Mouse (Mus musculus) bone marrow, adult 2 months (tissue): ENCODE measurements around the gene Gapt.

Experiments
- CTCF ChIP-seq: fragments of 200-500 bp; IDR thresholded peaks from 2 replicates; pipeline ENCODE4 v1.5.1; 2011; ENCODE audit warnings: low read length, control low read depth; ENCODE audit not compliant: control insufficient read depth, insufficient read depth
- POLR2A ChIP-seq: fragments of 200-500 bp; IDR thresholded peaks from 2 replicates; pipeline ENCODE4 v1.6.1; 2011; ENCODE audit warnings: low read depth, mild to moderate bottlenecking, control low read depth, low read length, borderline replicate concordance; ENCODE audit not compliant: control insufficient read depth

DNA sequence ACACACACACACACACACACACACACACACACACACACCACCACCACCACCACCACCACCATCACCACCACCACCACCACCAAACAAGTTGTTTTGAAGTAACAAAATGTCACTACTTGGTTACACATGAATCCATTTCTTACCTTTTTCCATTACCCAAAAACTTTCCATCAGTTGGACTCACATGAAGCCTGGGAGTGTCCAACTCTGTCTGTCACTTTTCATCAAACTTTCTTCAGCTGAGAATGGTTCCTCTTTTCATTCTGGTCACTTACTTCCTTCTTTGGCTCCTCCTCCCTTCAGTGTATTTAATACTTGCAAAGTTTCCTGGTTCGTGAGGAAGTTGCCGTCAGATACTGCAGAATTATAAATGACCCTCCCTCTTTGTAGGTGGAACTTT is at the start of gene Gapt:
- TF ChIP-seq CTCF: no peak
- no peak for TF ChIP-seq POLR2A
